Mouse (Mus musculus): ENCODE data around the gene Tshz2. TPM values are rescaled to one million over a fixed set of nuclear protein-coding genes. Genes with fewer than 3 reads are reported as not detected.

Tshz2 gene
- polyA plus RNA-seq, 1 experiment from 2014 or later, result 2.3 TPM

- 82% methylated on average over 12 of the region's 12 CpGs for WGBS
- H3K9ac ChIP-seq (replicated peaks; ENCODE audit: low read length), result no peak overlapping the region
- no peak overlapping the region for H3K27ac ChIP-seq (replicated peaks; ENCODE audit: low read depth, low read length)
- ATAC-seq (replicated peaks; ENCODE audit: insufficient number of reproducible peaks, low FRiP score, low TSS enrichment, low read depth), result no peak
- no peak for DNase-seq (ENCODE audit: low spot score)
- no peak overlapping the region for H3K4me2 ChIP-seq (ENCODE audit: low read depth, low read length)
- H3K4me3 ChIP-seq (ENCODE audit: low read depth, low read length), result no peak overlapping the region
- H3K27me3 ChIP-seq (ENCODE audit: control insufficient read depth, insufficient read depth, low read length), result no peaks in the 10 kb centered on the region
- no peaks in the 10 kb centered on the region for H3K4me1 ChIP-seq (ENCODE audit: control insufficient read depth, insufficient read depth, low read length)
- no peaks in the 10 kb centered on the region for H3K36me3 ChIP-seq (replicated peaks; ENCODE audit: control insufficient read depth, insufficient read depth, low read depth, low read length)
- H3K9me3 ChIP-seq (replicated peaks; ENCODE audit: control insufficient read depth, low read length), result no peaks in the 10 kb centered on the region
Measured at GRCm38 (mm10) chr2:169686697-169687430, 54.1 kb downstream of the Tshz2 start.

GRCm38 (mm10) chr2:169690054-169690453 lies 57.2 kb downstream of the Tshz2 start:
- Histone ChIP-seq H3K36me3 (replicated peaks; ENCODE audit: control insufficient read depth, insufficient read depth, low read depth, low read length) (no peaks in the 10 kb centered on the region), H3K27ac (replicated peaks; ENCODE audit: low read depth, low read length) (no peak overlapping the region), H3K9ac (replicated peaks; ENCODE audit: low read length) (no peak overlapping the region), H3K9me3 (replicated peaks; ENCODE audit: control insufficient read depth, low read length) (no peaks in the 10 kb centered on the region), H3K4me1 (ENCODE audit: control insufficient read depth, insufficient read depth, low read length) (no peaks in the 10 kb centered on the region), H3K4me3 (ENCODE audit: low read depth, low read length) (no peak overlapping the region), H3K27me3 (ENCODE audit: control insufficient read depth, insufficient read depth, low read length) (no peaks in the 10 kb centered on the region), H3K4me2 (ENCODE audit: low read depth, low read length) (no peak overlapping the region)
- DNase-seq (ENCODE audit: low spot score) (no peak), ATAC-seq (replicated peaks; ENCODE audit: insufficient number of reproducible peaks, low FRiP score, low TSS enrichment, low read depth) (no peak)
- WGBS, result 88% methylated on average over 2 of the region's 2 CpGs

- ATAC-seq (replicated peaks; ENCODE audit: insufficient number of reproducible peaks, low FRiP score, low TSS enrichment, low read depth) (no peak), DNase-seq (ENCODE audit: low spot score) (no peak)
- Histone ChIP-seq H3K4me2 (ENCODE audit: low read depth, low read length) (no peak overlapping the region), H3K27me3 (ENCODE audit: control insufficient read depth, insufficient read depth, low read length) (no peaks in the 10 kb centered on the region), H3K9ac (replicated peaks; ENCODE audit: low read length) (no peak overlapping the region), H3K27ac (replicated peaks; ENCODE audit: low read depth, low read length) (no peak overlapping the region), H3K4me3 (ENCODE audit: low read depth, low read length) (no peak overlapping the region), H3K9me3 (replicated peaks; ENCODE audit: control insufficient read depth, low read length) (no peaks in the 10 kb centered on the region), H3K36me3 (replicated peaks; ENCODE audit: control insufficient read depth, insufficient read depth, low read depth, low read length) (no peaks in the 10 kb centered on the region), H3K4me1 (ENCODE audit: control insufficient read depth, insufficient read depth, low read length) (no peaks in the 10 kb centered on the region)
- 92% methylated on average over 9 of the region's 9 CpGs for WGBS
Measured at GRCm38 (mm10) chr2:169694494-169694893, 61.7 kb downstream of the Tshz2 start.

- Histone ChIP-seq H3K36me3 (replicated peaks; ENCODE audit: control insufficient read depth, insufficient read depth, low read depth, low read length) (no peaks in the 10 kb centered on the region), H3K27ac (replicated peaks; ENCODE audit: low read depth, low read length) (no peak overlapping the region), H3K4me2 (ENCODE audit: low read depth, low read length) (no peak overlapping the region), H3K9ac (replicated peaks; ENCODE audit: low read length) (no peak overlapping the region), H3K27me3 (ENCODE audit: control insufficient read depth, insufficient read depth, low read length) (no peaks in the 10 kb centered on the region), H3K9me3 (replicated peaks; ENCODE audit: control insufficient read depth, low read length) (no peaks in the 10 kb centered on the region), H3K4me1 (ENCODE audit: control insufficient read depth, insufficient read depth, low read length) (no peaks in the 10 kb centered on the region), H3K4me3 (ENCODE audit: low read depth, low read length) (no peak overlapping the region)
- WGBS, result 81% methylated on average over 9 of the region's 9 CpGs
- ATAC-seq (replicated peaks; ENCODE audit: insufficient number of reproducible peaks, low FRiP score, low TSS enrichment, low read depth) (no peak), DNase-seq (ENCODE audit: low spot score) (no peak)
Measured at GRCm38 (mm10) chr2:169695025-169695424, 62.2 kb downstream of the Tshz2 start.

- H3K4me3 ChIP-seq (ENCODE audit: low read depth, low read length), result no peak overlapping the region
- ATAC-seq (replicated peaks; ENCODE audit: insufficient number of reproducible peaks, low FRiP score, low TSS enrichment, low read depth) (no peak), DNase-seq (ENCODE audit: low spot score) (no peak)
- H3K9ac ChIP-seq (replicated peaks; ENCODE audit: low read length), result no peak overlapping the region
- no peaks in the 10 kb centered on the region for H3K4me1 ChIP-seq (ENCODE audit: control insufficient read depth, insufficient read depth, low read length)
- 91% methylated on average over 5 of the region's 5 CpGs for WGBS
- H3K9me3 ChIP-seq (replicated peaks; ENCODE audit: control insufficient read depth, low read length), result no peaks in the 10 kb centered on the region
- H3K36me3 ChIP-seq (replicated peaks; ENCODE audit: control insufficient read depth, insufficient read depth, low read depth, low read length), result no peaks in the 10 kb centered on the region
- no peak overlapping the region for H3K27ac ChIP-seq (replicated peaks; ENCODE audit: low read depth, low read length)
- no peak overlapping the region for H3K4me2 ChIP-seq (ENCODE audit: low read depth, low read length)
- H3K27me3 ChIP-seq (ENCODE audit: control insufficient read depth, insufficient read depth, low read length), result no peaks in the 10 kb centered on the region
Measured at GRCm38 (mm10) chr2:169699141-169699540, 66.3 kb downstream of the Tshz2 start.

GRCm38 (mm10) chr2:169699862-169700511 lies 67.2 kb downstream of the Tshz2 start:
- H3K4me2 ChIP-seq (ENCODE audit: low read depth, low read length), result no peak overlapping the region
- no peak overlapping the region for H3K4me3 ChIP-seq (ENCODE audit: low read depth, low read length)
- no peaks in the 10 kb centered on the region for H3K9me3 ChIP-seq (replicated peaks; ENCODE audit: control insufficient read depth, low read length)
- no peaks in the 10 kb centered on the region for H3K4me1 ChIP-seq (ENCODE audit: control insufficient read depth, insufficient read depth, low read length)
- H3K27ac ChIP-seq (replicated peaks; ENCODE audit: low read depth, low read length), result no peak overlapping the region
- no peaks in the 10 kb centered on the region for H3K27me3 ChIP-seq (ENCODE audit: control insufficient read depth, insufficient read depth, low read length)
- H3K9ac ChIP-seq (replicated peaks; ENCODE audit: low read length), result no peak overlapping the region
- WGBS, result 74% methylated on average over 7 of the region's 7 CpGs
- peak; percentile 45 for DNase-seq (ENCODE audit: low spot score)
- no peaks in the 10 kb centered on the region for H3K36me3 ChIP-seq (replicated peaks; ENCODE audit: control insufficient read depth, insufficient read depth, low read depth, low read length)
- no peak for ATAC-seq (replicated peaks; ENCODE audit: insufficient number of reproducible peaks, low FRiP score, low TSS enrichment, low read depth)

GRCm38 (mm10) chr2:169702725-169703486 lies 70.1 kb downstream of the Tshz2 start:
- ATAC-seq (replicated peaks; ENCODE audit: insufficient number of reproducible peaks, low FRiP score, low TSS enrichment, low read depth) (no peak), DNase-seq (ENCODE audit: low spot score) (no peak)
- 61% methylated on average over 15 of the region's 15 CpGs for WGBS
- Histone ChIP-seq H3K27ac (replicated peaks; ENCODE audit: low read depth, low read length) (no peak overlapping the region), H3K36me3 (replicated peaks; ENCODE audit: control insufficient read depth, insufficient read depth, low read depth, low read length) (no peaks in the 10 kb centered on the region), H3K4me3 (ENCODE audit: low read depth, low read length) (no peak overlapping the region), H3K4me2 (ENCODE audit: low read depth, low read length) (no peak overlapping the region), H3K9ac (replicated peaks; ENCODE audit: low read length) (no peak overlapping the region), H3K9me3 (replicated peaks; ENCODE audit: control insufficient read depth, low read length) (no peaks in the 10 kb centered on the region), H3K4me1 (ENCODE audit: control insufficient read depth, insufficient read depth, low read length) (no peaks in the 10 kb centered on the region), H3K27me3 (ENCODE audit: control insufficient read depth, insufficient read depth, low read length) (no peaks in the 10 kb centered on the region)
